Mouse (Mus musculus): ENCODE data around the gene Rrad.

Gene Rrad

DNA sequence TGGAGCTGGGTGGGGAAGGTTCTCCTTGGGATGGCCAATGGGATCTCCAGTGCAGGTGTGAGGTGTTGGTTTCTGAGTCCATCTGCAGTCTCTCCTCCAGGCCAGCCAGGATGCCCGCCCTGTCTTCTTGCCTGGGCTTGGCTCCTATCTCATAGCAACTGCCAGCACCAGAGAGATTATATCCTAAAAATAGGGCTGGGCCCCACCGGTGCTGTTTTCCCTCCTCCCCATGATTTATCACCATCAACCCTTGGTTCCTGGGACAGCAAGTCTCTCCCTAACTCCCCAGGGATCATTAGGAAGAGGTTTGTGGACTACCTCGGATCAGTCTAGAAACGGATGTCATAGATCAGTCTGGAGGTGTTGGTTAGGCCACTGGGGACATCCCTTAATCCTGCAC, 18.0 kb downstream of the Rrad start:
- no peak for DNase-seq (ENCODE audit: low spot score in 2 of 2)

DNA sequence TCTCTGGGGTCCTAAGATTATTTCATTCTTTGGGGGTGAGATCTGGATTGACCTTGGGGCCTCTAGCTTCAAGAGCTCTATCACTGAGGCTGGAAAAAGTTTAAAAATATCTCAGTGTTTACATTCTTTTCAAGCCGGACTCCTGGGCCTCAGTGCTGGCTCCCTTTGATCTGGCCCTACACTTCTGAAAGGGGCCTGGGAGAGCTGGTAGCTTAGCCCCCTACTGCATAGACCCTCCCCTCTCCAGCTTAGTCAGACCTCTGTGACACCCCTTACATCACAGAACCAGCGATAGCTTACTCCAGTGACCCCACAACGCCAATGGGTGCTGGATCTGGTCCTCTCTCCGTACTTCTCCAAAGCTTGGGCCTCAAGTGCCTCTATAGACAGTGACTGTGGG, 19.5 kb downstream of the Rrad start:
- DNase-seq (ENCODE audit: low spot score in 2 of 2), result no peak

DNA sequence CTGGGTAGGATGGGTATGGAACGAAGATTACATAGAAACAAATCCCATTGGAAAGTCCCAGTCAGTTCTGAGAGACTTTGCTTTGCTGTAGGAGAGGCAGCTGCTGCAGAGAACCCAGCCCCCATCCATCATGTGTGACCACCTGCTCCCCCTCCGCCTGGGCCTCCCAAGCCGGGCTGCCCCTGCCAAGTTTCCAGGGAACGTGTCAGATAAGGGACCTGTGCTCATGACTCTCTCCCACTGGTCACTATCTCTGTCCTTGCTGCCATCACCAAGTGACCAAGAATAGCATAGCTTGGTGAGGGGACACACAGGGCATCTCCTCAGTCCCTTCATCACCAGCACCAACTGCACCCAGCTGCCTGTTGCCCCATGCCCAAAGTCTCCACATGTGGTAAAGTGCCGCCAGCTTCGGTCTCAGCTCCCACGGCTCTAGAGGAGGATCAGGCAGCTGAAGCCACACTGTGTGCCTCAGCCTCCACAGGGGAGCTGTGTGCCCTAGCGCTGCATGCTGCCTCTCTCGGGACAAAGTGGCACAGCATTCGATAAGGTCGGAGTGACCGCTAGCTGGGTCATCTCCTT, 20.9 kb downstream of the Rrad start:
- DNase-seq (ENCODE audit: low spot score in 2 of 2), result no peak

DNA sequence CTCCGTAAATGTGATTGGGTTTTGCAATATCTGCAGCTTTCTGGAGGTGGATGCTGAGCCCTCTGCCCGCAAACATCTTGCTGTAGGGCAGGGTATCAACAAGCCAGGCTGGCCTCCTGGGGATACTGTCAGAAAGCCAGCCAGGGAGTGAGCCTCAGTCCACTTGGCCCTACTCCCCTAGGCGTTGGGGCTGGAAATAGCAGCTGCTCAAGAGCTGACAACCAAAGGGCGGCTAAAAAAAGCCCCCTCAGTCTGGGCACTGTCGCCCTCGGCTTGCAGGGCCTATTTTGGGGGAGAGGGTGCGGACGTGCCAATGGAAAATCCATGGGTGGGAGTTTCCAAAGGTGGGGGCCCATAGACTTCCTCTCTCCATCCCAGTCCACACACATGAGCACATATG, 21.9 kb downstream of the Rrad start:
- no peak for DNase-seq (ENCODE audit: low spot score in 2 of 2)

DNA sequence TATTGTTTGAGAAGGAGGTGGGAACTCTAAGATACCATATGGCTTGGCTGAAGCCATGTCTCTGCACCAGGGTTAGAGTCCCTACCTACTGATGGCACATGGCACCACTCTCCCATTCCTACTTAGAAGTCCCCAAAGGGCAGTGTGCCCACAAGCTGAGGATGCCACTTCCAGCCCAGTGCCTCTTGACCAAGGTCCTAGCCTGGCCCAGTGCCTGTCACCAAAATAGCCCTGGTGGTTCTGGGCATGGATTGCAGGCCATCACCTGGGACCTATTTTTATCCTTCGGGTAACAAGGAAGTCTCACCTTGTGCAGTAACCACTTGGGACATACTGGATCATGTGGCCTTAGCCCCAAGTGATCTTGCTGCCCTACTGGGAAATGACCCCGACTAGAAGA, 23.2 kb downstream of the Rrad start:
- no peak for DNase-seq (ENCODE audit: low spot score in 2 of 2)

DNA sequence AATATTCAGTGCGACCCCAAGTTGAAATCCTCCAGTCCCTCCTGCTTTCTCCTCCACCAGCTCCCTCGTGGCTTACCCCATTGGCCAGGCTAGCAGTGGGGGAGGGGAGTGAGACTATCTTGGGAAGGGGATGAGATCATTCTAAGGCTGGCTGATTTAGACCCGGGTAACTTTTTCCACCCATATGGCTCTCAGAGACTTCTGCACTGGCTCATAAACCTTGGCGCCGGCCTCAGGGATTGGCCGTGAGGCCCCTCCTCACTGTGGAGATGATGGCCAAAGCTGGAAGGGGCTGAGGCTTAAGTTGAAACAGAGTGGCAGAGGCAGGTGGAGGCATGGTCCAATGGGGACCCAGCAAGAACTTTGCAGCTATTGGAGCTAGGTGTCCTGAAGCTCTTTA, 24.8 kb downstream of the Rrad start:
- no peak for DNase-seq (ENCODE audit: low spot score in 2 of 2)

DNA sequence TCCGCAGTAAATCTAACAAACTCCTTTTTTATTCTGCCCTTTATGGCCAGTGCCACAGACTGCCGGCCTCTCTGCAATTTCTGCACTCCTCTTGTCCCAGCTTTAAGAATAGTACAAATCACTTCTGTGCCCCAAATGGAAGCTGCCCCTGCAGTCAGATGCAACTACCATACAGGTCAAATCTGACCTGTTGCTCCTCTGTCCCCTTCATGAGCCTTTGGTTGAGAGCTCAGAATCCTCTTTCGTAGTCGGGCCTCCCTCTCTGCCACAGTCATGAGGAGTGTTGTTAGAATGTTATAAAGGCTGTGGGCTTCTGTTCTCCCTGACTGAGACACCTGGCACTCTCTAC, 27.9 kb downstream of the Rrad start:
- no peak for DNase-seq (ENCODE audit: low spot score in 2 of 2)

DNA sequence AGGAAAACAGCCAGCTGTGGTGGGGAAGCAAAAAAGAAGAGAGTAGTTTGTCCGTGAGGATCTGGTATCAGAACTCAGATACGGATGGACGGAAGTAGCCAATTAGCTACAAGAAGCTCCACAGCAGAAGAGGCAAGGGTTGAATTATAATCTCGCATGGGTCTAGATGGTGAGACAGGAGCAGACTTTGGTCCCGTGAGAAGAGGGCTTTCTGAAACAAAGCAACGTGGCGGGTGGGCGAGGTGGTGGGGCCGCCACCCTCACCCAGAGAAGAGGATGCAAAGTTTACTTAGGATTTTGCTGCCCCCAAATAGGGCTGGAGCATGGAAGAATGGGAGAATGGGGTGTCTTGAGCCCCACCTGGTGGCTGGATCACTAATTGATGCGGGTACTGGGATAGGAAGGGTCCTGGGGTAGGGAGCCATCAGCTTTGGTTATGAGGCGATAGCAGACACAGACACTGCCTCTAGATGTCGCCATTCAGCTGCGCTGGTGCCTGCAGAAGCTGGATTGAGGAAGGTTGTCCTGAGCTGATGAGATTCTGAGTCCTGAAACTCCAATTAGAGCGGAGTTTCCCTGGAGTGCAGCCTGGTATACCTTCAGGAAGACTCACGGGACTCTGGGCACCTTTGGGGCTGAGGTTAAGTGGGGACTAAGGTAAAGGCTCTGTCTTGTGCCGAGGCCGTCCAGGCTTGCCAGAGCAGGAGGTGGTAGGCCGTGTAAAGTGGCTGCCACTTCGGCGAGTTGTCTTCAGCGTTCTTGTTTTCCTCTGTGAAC, 28.5 kb downstream of the Rrad start:
- DNase-seq (ENCODE audit: low spot score in 2 of 2), result peak; percentile 42 to 69

DNA sequence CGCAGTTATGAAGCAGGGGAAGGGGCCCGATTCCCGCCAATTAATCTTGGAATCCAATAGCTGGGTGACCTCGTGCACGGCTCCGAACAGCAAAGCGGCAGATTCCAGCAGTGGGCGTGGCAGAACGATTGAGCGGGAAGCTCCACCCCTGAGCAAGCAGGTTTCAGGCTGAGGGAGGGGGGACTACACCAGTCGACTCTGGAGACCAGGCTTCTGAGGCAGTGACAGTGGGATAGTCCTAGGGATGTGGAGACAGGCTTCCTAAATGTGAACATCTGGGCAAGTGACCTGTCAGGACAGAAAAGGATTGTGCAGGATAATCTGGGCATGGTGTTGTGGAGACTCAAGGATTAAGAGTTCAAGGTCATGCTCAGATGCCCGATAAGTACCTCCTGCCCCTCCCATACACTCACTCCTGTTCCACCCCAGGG, 29.2 kb downstream of the Rrad start:
- no peak for DNase-seq (ENCODE audit: low spot score in 2 of 2)

DNA sequence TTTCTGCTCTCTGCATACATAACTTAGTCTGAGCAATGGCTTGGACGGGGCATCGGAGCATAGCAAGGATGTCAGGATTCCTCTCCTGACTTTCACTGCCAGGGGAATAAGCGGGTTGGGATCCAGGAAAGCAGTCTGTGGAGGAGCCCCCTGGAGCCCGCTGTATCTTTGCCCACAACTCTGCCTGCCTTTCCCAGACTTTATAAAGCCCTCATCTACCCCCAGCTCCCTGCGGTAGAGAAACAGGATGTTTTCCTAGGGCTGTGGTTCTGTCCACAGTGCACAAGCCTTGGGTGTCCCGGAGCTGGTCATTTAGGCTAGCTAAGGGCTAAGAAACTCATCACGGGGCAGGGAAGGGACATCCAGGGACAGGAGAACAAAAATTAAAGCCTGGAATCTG, 29.7 kb downstream of the Rrad start:
- no peak for DNase-seq (ENCODE audit: low spot score in 2 of 2)

DNA sequence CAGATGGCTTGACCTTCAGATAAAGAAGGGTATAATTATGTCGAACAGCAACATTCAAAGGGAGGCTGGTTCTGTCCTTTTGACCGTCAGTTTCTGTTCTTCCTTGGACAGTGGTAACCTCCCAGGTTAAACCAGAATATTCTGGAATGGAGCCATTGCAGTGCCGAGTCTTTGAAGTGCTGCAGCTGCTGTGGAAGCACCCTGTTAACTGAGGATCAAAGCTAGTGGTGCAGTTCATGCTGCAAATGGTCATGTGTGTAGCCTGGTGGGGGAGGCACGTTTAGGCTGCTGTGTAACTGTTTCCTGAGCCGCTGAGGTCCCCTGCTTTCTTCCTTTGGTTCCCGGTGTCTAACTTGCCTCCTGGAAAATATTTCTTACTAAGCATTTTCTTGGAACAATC, 32.6 kb downstream of the Rrad start:
- DNase-seq (ENCODE audit: low spot score in 2 of 2), result no peak

DNA sequence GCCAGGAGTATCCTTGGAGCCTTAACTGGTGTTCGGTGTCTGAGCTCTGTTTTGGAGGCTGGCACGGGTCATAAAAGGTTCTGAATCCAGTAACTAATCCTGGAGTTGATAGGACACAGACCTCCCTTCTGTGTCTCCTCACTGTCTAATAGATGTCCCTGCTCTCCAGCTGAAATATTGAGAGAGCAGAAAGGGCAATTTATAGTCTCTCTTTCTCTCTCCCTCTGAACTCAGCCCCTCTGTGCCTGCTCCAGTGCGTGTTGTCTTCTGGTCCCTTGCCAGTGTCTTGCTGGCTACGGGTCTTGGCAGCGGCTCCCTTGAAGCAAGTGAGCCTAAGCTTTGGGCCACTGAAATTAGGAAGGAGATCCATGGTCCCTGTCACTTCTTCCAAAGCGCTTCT, 33.5 kb downstream of the Rrad start:
- DNase-seq (ENCODE audit: low spot score in 2 of 2), result no peak

DNA sequence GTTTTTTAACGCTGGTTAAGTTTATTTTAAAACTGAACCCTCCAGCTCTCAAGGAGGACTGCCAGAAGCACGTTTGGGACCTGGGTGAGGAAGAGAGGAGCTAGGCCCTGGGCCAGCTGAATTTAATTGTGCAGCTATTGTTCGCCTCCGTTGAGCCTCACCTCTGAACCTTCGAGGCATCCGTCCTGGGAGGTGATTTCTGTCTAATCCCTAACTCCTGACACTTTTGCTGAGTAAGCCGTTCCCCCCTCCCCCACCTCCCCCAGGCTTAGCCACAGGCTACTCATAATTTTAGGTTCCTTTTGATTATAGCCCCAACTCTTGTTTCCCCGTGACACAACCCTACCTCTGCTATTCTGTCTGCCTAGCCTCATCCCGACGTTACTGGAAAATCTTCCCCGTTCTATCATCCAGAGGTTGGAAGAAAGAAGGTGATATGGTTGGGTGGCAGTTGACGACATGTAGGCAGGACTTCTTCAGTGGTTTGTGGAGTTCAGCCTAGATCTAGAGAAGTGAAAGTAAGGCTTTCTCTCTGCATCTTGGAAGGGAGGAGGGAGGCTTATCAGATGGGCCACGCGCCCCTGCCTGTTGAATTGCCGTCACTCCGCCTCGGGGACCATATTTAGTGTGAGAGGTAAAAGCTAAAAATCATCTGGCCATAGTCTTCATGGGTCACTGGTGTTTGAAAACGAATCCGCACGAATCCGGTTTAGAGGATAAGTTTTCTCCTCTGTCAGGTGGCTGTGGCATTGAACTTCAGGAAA, 35.2 kb downstream of the Rrad start:
- no peak for DNase-seq (ENCODE audit: low spot score in 2 of 2)

DNA sequence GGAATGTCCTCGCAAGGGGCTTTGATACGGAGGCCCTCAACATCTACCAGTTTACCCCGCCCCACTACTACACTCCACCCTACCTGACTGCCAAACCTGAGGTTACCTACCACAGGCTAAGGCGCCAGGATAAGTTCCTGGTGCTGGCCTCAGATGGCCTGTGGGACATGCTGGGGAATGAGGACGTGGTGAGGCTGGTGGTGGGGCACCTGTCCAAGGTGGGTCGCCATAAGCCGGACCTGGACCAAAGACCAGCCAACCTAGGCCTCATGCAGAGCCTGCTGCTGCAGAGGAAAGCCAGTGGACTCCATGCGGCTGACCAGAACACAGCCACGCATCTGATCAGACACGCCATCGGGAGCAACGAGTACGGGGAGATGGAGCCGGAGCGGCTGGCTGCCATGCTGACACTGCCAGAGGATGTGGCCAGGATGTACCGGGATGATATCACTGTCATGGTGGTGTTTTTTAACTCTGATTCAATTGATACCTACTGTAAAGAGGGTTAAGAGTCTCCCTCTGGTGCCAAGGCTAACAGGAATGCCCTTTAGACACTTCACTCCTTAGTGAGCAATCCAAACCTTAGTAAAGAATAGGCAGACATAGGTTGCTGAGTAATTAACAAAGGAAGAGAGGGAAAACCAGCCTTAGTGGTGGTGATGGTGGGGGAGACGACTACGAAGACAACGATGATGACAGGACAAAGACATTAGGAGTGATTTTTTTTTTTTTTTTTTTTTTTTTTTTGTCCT, 36.3 kb downstream of the Rrad start:
- no peak for DNase-seq (ENCODE audit: low spot score in 2 of 2)

DNA sequence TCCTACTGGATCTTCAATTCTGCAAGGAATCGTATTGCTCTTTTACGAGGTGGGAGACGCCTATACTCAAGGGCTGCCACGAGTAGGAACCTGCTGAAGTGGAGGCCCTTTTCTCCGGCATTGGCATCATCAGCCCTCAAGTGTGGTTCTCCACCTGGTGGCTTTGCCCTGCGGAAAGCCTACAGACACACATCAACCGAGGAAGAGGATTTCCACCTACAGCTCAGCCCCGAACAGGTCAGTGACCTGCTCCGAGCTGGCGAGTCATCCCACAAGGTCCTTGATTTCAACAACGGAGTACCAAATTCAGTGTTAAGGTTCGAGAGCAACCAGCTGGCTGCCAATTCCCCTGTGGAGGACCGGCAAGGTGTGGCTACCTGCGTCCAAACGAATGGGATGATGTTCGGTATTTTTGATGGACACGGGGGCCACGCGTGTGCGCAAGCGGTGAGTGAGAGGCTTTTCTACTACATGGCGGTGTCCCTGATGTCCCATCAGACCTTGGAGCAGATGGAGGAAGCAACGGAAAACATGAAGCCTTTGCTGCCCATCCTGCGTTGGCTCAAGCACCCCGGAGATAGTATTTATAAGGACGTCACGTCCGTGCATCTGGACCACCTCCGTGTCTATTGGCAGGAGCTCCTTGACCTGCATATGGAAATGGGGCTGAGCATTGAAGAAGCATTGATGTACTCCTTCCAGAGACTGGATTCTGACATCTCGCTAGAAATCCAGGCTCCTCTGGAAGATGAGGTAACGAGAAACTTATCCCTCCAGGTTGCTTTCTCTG, 37.4 kb downstream of the Rrad start:
- no peak for DNase-seq (ENCODE audit: low spot score in 2 of 2)

DNA sequence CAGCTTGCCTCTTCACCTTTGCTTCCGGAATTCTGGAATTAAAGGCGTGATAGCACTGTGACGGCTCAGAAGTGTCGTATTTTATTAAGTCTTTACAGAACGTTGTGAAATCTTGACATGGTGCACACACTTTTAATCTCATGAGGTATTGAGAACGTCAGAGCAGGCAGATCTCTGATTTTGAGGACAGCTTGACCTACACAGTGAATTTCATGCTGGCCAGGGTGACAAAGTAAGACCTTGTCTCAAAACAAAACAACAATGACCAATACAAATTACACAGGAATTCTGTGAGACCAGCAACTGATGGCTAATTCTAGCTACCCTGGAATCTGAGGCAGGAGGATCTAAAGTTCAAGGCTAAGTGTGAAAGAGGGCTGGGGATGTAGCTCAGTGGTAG, 38.6 kb downstream of the Rrad start:
- no peak for DNase-seq (ENCODE audit: low spot score in 2 of 2)

DNA sequence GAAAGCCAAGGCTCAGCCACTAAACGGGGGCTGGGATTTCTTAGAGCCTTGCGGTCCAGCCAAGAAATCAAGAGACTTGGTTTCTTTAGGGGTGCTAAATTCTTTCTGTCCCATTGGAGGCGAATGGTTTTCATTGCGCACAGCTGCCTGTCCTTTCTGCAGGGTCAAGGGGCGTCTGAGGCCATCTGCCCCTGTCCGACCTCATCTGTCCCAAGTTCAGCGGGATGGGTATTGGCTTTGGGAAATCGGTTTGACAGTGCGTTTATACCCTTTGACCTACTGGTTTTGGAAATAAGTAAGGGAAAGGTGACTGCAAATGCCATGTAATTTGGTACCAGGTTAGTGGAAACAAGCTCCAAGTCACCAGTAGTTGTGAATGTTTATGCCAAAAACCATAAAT, 39.3 kb downstream of the Rrad start:
- DNase-seq (ENCODE audit: low spot score in 2 of 2), result no peak

DNA sequence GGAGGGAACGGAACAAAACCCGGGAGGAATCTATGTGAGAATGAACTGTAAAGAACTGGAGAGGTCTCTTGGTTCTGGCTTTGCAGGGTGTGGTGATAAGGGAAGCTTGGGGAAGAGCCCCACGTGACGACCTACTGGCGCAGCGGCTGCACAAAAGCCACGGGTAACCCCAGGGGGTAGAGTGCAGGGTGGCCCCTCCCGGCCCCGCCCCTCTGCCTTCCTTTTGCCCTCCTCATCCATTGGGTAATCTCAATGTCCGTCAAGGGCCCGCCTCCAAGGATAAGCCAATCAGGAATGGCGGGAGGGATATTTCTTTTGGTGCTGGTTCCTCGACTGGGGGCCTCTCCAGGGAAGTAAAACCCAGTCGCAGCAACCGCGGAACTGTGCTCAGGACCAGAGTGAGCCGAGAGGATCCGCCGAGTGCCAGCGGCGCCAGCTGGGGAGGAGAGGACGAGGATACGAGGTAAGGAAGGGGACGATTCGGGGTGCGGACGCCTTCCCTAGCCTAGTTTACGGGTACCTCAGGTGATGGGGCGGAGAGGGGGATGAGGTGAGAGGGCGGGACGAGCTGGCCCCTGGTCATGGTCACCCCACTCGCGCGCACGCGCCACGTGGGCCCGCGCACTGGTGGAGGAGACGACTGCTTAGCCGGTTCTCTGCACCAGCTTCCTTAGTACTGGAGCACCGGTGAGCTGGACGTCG, 39.8 kb downstream of the Rrad start, which contains the start of gene Pdp2:
Pdp2 (plus strand) TSS at position 319 of the 702 bp plus-strand sequence.
- DNase-seq (ENCODE audit: low spot score in 2 of 2), result peak; percentile 86 to 89

DNA sequence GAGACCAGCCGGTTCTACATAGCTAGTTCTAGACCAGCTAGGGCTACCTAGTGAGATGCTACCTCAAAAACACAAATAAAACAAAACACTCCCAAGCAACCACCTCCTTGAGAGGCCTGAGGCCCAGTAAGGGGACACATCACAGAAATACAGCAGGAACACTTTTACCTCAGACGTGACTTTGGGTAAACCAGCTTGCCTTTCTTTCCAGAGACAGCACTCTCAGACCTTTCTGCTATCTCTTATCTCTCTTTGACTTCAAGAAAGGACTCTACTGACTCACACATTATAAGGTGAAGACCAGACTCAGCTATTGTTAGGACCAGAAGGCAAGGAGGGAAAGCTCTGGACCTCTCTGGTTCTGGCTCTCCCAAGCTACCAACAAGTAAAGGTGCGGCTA, 40.8 kb downstream of the Rrad start:
- DNase-seq (ENCODE audit: low spot score in 2 of 2), result no peak

DNA sequence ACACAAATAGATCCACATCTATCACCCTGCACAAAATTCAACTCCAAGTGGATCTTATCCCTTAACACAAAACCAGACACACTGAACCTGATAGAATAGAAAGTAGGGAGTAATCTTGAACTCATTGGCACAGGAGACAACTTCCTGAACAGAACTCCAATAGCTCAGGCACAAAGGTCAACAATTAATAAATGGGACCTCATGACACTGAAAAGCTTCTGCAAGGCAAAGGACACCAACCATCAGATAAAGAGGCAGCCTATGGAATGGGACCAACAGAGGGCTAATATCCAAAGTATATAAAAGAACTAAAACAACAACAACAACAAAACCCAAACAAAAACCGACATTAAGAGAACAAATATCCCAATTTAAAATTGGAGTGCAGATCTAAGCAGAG, 46.6 kb downstream of the Rrad start:
- DNase-seq (ENCODE audit: low spot score in 2 of 2), result no peak

All from natural killer cell, adult 2 months (primary cell).